Mouse (Mus musculus) brain, adult 2 months (tissue): ENCODE measurements around the gene Ddi2.

Source experiments
- DNase-seq: peaks from one replicate; pipeline ENCODE4 v3.0.0; 2011; ENCODE audit warnings: low read depth, low spot score

Gene Ddi2

DNA sequence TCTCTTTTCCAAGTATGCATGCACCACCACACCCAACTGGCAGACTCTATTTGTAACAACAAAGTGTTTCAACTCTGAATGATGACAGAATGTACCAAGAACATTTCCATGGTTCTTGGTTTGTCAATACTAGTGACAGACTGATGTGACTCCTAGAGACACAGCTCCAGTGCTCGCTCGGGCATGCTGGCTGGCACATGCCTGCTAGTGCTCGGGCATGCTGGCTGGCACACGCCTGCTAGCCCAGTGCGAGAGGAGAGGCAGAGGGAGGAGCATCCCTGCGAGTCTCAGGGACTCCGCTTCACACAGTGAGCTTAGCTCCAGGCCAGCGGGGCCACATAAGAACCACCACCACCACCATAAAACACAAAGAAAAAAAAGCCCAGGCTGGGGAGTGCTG, 28.5 kb downstream of the Ddi2 start:
- no peak for DNase-seq

DNA sequence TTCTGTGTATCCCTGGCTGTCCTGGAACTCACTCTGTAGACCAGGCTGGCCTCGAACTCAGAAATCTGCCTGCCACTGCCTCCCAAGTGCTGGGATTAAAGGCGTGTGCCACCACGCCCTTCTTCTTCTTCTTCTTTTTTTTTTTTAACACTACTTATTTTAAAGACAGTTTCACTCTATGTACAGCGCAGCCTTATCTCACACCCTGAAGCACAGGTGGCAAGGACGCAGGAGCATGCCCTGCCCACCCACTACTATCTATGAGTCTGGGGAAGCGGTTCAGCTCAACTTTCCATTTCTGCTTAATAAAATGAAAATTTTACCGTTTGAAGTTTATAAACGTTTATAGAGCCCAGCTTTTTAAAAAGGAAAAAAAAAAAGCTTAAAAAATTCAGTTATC, 34.7 kb downstream of the Ddi2 start:
- DNase-seq = no peak

DNA sequence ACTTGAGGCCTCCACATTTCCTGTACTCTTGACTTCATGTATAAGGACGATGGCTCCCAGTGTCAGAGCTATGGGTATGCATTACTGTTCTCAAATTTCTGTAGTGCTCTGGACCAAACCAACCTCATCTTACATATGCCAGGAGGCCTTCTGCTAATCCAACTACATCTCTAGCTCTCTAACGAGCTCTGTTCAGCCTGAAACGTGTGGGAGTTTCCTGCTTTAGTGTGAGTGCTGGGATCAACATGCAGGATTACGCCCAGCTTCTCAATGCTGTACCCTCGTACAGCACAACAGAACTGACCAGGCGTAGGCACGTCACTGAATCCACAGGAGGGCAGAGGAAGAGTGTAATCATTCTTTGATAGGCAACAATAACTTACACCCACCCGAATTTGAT, 36.7 kb downstream of the Ddi2 start:
- DNase-seq = peak; percentile 43

DNA sequence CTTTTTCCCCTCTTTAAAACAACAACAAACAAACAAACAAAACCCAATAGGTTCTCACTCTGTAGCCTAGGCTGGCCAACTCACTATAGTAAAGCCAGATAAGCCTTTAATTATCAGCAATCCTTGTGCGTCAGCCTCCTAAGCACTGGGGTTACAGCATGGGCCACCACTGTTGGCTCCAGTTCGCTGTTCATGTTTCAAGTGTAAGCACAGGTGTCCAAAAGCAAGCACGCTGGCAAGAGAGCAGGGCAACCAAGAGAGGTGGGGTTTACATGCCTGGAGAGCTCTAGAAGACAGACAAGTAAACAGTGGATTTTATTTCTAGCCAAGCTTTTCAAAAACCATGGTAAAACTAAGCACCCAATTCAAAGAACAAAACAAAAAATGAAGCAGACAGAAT, 37.1 kb downstream of the Ddi2 start:
- no peak for DNase-seq

DNA sequence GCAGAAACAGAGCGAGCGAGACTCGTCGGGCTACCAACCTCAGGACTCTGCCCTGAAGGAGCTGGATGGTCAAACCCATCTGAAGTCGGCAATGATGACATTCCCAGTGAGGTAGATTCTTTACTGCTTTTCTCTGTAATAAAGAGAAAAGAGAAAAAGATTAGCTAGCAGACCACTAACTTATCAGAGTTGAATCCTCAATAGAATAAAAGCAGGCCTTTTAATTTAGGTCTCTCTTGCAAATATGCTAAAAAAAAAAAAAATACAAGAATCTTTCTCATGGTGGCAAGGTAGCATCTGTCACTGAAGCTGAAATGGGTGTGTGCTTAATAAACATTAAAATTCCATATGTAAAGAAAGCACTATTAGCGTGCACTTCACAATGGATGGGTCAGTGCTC, 37.7 kb downstream of the Ddi2 start, which contains the start of gene Rsc1a1:
Rsc1a1 (minus strand) TSS at position 101 of the 400 bp plus-strand sequence.
- no peak for DNase-seq

DNA sequence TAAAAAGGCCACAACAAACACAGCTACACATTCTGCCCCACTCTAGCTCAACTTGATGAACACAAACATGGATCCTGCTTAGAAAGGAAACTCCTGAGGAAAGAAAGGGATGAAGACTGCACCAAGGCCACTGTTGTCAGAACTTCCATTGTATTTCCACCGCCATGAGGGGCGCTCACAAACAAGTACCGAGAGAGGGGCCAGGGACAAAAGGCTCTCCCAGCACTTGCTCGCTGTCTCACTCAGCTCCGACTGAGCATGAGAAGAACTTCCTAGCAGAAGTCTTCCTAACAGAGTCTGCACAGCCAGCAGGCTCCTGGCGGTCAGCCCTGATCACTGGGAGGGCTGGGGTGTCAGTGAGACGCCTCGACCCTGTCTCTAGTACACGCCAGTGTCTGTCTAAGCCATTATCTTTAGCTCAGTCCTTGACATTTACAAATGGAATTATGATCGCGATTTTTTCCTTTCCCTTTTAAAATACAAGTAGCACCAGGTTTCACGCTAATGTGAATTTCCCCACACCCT, 40.5 kb downstream of the Ddi2 start:
- DNase-seq = no peak

DNA sequence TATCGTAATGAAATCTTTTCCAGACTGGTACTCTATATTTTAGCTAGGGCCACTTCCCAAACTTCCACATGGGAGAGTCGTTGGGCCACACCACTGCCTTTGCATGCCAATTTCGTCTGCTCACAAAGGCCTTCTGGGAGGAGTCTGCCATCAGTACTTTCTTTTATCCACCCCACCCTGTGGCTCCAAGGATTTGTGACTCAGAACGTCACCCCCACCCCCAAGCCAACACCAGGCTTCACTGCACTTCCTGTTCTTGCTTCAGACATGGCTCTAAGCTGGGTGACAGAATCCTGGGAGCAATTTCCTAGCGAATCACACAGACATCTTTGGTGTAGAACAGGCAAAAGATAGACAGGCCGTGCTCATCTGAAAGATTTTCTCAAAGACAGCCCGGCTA, 41.5 kb downstream of the Ddi2 start:
- no peak for DNase-seq

DNA sequence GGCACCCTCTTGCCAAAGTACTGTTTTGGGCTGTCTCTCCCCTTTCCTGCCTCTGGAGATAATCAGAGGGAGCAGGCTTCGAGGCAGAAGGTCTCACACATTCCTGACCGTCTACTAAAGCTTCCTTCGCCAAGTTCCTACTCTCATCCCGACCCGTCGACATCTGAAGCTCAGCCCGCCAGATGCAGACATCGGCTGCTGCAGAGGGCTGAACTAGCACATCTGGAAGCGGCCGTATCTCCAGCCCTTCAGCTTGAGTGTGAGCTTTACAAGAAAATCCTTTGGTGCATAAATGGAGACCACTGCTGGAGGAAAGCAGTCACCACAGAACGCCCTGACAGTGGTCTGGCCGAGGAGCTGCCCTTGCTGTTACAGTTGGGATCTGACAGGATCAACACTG, 42.3 kb downstream of the Ddi2 start:
- no peak for DNase-seq

DNA sequence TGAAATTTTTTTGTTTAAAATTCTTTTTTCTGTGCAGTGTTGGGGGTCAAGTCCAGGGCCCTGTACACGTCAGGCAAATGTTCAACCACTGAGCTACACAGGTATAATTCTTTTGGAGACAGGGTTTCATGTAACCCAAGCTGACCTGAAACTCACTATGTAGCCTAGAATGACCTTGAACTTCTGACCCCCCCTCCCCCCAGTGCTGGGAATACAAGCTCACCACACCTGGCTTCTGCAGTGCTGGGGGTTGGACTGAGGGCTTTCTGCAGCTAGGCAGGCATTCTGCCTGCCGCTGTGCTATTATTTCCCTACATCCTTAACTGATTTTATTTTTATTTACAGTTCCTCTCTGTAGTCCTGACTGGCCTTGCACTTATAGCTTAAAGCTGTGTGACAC, 44.2 kb downstream of the Ddi2 start:
- DNase-seq = no peak

DNA sequence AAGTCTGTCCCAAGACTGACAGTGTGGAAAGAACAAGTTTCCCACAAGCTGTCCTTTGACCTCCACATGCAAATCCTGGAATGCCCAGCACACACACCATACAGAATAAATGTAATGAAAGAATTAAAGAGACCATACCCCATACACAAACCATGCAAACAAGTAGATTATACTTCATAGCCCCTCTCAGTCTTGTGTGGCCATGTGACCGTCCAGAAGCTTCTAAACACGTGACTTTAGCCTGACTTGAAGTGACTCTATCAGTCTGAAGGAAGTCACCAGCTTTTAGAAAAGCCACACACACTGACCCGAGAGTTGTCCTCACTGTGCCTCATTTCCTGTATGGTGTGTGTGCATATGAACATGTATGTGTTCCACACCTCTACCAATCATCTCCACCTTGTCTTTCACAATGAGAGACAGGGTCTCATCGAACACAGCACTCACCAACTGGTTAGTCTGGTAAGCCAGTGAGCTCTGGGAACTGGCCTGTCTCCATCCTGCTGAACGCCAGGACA, 46.7 kb downstream of the Ddi2 start:
- no peak for DNase-seq

DNA sequence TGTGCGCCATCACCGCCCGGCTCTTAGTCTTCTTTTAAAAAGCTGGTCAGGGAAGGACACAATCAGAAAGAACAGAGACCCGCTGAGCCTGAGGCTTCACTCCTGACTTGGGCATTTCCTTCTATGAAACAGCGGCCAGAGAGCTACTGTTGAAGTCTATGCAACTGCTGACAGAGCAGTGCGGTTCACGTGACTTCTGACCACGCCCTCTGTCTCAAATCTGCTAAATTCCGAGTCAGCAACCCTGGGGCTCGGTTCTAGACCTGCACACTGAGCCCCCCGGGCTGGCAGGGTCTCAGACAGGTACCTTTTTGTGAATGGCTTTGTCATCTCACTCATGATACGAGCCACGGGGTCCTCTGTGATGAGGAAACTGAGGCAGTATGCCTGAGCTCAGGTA, 50.9 kb downstream of the Ddi2 start:
- DNase-seq = no peak

DNA sequence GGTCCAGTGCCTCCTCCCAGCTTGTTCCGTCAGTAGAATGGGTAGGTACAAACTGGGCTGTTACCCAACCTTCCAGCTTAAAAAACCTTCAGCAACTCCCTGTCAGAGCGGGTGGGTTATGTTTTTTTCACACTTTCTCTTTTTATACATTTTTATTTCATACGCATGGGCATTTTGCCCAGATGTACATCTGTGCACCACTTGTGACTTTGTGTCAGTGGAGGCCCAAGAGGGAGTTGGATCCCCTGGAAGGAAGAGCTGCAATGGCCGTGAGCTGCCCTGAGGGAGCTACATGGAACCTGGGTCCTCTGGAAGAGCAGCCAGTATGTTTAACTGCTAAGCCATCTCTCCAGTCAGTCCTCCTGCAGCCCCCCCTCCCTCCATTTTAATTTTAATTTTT, 51.8 kb downstream of the Ddi2 start:
- peak; percentile 48 for DNase-seq

DNA sequence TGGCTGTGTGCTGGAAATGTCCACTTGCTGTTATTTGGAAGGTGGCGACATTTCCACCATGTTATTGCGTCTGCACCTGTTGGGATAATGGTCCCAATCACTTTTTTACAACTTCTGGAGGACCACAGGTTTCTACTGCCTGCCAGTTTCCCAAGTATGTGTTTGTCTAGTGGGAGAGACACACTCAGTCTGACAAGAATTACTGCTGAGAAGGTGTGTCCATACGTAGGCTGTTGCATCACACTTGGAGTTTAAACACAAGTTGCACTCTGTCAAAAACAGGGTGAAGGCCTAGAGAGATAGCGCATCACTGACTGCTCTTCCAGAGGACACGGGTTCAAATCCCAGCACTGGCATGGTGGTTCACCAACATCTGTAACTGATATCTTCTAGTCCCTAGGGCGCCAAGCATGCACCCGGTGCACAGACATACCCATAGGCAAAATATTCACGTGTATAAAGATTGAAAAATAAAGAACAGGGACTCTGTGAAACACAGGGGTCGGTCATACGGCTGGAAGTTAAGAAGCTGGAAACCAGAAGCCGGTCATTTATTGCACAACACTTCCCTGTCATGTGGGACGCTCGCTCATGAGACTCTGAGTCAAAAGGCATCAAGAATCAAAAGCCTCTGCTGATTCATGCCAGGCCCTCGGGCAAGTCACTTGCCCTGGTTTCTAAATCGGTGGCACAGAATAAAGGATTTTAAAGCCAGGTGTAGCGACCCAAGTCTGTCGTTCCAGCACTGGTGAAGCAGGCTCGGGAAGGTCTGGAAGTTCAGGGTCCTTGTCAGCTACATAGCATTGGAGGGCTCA, 53.1 kb downstream of the Ddi2 start:
- peak; percentile 51 for DNase-seq

DNA sequence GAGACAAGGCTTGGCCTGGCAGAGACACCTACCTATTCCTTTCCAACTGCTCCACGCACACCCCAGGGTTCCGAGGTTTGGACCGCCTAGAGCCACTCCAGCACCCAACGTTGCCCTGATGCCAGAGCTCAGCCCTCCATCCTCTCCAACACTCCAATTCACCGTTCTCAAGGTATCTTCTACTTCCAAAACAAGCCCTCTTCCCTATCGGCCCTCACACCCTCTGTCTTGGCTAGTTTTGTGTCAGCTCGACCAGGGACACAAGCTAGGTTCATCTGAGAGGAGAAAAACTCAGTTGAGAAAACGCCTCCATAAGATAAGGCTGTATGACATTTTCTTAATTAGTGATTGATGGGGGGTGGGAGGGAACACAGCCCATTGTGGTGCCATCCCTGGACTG, 58.4 kb downstream of the Ddi2 start, which contains the start of gene Plekhm2:
Plekhm2 (minus strand) TSS at position 101 of the 400 bp plus-strand sequence.
- no peak for DNase-seq

DNA sequence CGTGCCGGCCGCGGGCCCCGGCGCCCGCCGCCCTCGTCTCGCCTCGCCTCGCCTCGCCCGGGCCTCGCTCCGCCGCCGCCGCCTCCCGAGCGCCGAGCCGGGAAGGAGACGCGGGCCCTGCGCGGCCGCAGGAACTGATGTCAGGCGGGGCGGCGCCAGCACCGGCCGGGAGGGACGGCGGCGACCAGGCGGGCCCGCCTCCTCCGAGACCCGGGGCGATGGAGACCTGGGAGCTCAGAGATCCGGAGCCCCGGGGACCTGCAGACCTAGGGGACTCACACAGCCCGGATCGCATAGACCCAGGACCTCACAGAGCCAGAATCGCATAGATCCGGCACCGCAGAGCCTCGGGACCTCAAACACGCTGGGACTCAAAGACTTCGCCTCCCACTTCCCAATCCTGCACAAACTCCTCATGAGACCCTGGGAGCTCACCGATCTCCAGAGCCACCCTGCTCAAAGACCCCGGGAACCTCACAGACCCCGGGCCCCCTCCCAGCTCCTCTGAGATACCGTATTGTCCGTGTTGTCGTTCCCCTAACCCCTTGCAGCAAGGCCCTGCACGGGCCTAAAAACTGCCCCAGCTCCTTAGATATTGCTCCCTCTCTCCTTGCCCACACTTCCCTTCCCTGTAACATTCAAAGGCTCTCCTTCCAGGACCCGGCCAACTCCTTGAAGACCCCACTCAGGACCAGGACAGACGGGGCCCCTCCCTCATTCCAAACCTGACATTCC, 59.0 kb downstream of the Ddi2 start:
- peak; percentile 85 for DNase-seq

DNA sequence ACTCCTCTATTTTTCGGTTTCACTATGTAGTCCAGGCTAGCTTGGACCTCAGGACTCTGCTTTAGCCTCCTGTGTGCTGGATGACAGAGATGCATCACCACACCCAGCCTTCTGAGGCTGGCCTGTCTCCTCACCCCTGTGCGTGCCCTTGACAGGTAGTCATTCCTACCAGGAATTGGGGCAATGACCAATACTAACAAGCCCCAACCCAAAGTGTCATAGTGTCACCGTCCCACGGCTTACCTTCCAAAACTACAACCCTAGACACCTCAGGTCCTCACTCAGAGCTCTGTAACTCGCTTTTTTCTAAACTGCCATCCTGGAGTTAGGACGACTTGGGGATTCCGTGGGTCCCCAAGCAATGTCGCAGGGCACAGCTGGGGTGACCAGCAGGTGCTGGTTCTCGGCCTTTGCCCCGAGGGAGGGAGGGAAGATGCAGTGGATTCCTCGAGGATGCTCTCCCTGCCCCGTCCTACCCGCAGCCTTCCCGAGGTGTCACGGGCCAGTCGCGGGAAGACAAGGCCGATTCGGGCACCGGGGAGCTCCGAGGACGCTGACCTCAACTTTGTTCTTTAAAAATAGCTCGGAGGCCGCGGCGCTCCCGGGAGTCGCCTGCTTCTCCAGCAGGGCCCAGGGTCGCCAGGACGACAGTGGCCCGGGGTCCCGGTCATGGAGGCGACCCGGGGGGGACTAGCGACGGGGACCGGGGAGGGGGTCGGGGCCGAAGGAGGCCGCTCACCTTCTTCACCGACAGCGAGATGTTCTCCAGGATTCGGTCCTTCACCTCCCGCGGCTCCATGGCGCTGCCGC, 59.9 kb downstream of the Ddi2 start:
- no peak for DNase-seq

DNA sequence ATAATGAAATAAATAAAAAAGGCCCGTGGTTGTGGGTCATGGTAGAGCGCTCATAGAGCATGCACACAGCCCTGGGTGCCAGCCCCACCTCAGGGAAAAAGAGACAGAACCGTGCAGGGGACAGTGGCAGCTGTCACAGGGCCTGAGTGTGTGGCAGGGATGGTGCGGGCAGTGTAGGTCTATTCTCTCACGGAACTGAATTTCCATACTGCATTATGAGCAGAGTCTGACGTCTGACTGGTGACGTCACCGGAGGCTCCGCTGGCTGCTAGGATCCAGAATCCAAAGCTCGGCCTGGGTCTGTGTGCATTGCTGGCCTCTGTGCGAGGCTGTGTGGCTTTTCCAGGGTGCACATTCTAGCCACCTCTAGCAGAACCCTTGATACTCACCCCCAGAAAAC, 62.3 kb downstream of the Ddi2 start:
- no peak for DNase-seq

DNA sequence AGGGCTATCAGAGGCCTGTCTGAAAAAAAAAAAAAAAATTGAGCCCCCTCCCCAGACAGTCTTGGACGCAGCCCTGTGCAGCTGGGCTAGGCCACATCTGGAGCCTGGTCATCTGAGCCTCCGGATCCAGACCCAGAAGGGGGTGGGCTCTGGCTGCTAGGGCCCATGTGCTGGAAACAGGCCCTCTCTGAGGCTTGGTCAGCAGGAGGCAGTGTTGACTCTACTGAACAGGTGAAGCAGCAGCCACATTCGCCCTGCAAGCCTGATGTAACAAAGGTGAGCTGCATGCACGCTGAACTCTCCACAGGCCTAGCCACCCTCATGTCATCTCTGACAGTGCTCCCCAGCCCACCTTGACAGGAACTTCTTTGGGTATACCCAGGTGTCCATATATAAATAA, 63.5 kb downstream of the Ddi2 start:
- no peak for DNase-seq

DNA sequence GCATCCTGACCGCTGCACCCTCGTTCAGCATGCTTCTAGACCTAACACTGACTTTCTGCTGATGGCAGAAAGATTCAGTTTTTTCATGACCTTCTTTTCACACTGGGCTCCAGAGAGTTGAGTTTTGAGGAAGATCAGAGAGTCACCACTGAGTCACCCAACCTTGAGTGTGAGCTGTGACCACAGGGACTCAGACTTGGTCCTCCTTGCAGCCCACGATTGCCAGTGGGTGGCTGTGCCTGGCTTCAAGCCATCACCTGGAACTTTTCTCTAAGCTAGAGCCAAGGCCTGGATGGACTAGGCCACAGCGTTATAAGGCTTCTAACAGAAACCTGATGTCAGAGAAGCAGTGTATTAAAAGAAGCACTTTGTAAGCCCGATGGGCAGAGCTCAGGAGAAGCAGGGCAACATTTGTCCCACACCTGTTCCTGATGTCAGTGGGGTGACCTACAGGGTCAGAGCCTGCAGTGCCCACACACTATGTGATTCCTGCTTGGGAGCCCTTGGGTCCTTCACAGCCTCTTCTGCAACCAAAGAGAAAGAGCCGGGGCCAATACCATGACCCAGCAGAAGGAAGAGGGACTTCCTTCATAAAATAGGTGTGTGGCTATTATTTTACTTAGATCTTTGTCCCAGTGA, 64.3 kb downstream of the Ddi2 start:
- DNase-seq = peak; percentile 30

DNA sequence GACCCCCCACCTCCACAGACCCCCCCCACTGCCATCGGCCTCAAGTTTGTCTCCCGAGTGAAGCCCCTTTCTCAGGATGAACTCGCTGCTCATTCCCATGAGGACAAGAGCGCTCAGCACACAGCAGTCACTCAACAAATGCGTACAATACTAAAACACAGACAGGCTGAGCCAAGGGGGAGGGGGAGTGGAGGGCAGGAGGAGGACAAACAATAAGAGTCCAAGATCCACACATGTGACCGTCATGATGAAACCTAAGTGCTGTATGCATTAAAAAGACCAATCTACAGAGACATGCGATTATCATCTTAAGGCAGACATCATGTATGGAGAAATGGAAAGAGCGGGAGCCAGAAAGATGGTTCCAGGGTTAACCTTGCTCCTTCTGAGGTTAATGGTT, 66.3 kb downstream of the Ddi2 start:
- no peak for DNase-seq

DNA sequence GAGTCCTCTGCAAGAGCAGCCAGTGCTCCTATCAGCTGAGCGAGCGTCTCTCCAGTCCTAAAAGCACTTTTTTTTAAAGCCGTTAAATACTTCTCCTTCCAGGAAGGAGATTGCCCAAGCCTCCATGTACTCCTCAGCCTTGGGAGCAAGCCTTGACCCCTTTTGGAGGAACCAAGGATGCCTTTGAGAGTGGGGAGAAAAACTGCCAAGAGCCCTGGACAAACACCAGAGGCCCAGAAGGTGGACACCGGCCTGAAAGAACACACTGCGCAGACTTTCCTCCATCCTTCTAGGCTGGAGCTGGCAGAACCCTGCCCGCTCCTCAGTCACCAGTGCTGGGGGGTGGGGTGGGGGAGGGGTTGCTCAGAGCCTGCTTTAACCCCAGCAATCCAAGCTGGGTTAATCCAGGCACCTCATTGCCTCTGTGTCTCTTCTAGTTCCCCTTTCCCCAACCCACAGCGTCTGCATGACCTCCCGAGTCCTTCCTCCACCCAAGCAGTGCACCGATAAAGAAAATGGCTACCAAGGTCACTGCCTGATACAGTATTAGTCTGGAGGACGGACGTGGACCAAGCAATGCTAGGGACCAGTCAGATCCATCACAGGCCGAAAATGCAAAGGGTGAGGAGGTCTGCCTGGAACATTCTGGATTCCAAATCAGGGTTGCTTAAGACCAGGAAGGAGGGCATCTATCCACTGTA, 67.2 kb downstream of the Ddi2 start:
- peak; percentile 59 for DNase-seq
